Mouse (Mus musculus) bone marrow, adult 2 months (tissue): ENCODE measurements around the gene Mical3.

Experiments
- CTCF ChIP-seq: fragments of 200-500 bp; IDR thresholded peaks from 2 replicates; pipeline ENCODE4 v1.5.1; 2011; ENCODE audit warnings: low read length, control low read depth; ENCODE audit not compliant: control insufficient read depth, insufficient read depth
- POLR2A ChIP-seq: fragments of 200-500 bp; IDR thresholded peaks from 2 replicates; pipeline ENCODE4 v1.6.1; 2011; ENCODE audit warnings: low read depth, mild to moderate bottlenecking, control low read depth, low read length, borderline replicate concordance; ENCODE audit not compliant: control insufficient read depth

DNA sequence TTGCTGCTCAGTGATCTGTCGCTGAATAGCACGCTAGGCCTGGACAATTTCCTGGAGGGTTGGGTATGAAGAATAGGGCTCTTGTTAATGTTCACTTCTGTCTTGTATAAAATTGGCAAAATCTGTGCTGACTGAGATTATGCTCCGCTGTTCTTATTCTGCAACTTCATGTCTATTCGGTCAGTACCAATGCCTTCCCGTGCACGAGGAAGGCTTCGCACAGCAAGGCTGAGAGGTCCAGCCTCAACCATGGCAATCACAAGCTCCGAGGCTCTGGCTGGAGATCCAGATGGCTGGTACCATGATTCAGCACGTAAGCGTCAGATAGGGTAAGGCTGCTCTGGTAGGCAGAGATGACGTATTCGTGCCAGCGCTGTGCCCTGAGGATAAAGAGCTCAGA, 189.2 kb downstream of the Mical3 start:
- no peak for TF ChIP-seq POLR2A
- no peak for TF ChIP-seq CTCF
